Mouse (Mus musculus) inflammation-experienced regulatory T-cells, adult 6 months (primary cell): ENCODE results near the gene Tac1. TPM values are rescaled to one million over a fixed set of nuclear protein-coding genes. Genes with fewer than 3 reads are reported as not detected.
"Not testable (repeated sequence)": the region's sequence is repeated elsewhere in the genome, so short reads cannot be mapped to it uniquely, and the experiment has no call there.

ENCODE experiments used
- ATAC-seq: one replicate; pipeline ENCODE4 v1.8.0; 2017
- polyA plus RNA-seq, 3 experiments: library from polyadenylated mRNA; unstranded; fragments of 100-300 nt; shearing (Covaris generic); gene quantifications; one replicate each; pipeline ENCODE4 v1.2.1; 2017

Gene Tac1
- not detected for polyA plus RNA-seq

GRCm38 (mm10) chr6:7554829-7555391 is at the start of gene Tac1:
Gene Tac1 (plus strand): TSS chr6:7554879.
- ATAC-seq = no peak

- not testable (repeated sequence) for ATAC-seq
Observed at GRCm38 (mm10) chr6:7543511-7543910, 11.2 kb upstream of the Tac1 start.

GRCm38 (mm10) chr6:7555688-7556476 is 1.2 kb downstream of the Tac1 start:
- no peak for ATAC-seq

GRCm38 (mm10) chr6:7558164-7558563 is 3.5 kb downstream of the Tac1 start:
- ATAC-seq = no peak

- no peak for ATAC-seq
Observed at GRCm38 (mm10) chr6:7562524-7562923, 7.8 kb downstream of the Tac1 start.

- ATAC-seq = no peak
Observed at GRCm38 (mm10) chr6:7564537-7564936, 9.9 kb downstream of the Tac1 start.

GRCm38 (mm10) chr6:7571144-7571543 is 16.5 kb downstream of the Tac1 start:
- ATAC-seq = no peak

GRCm38 (mm10) chr6:7578031-7578430 is 23.4 kb downstream of the Tac1 start:
- no peak for ATAC-seq

GRCm38 (mm10) chr6:7594445-7594844 is 39.8 kb downstream of the Tac1 start:
- ATAC-seq = no peak

- no peak for ATAC-seq
Observed at GRCm38 (mm10) chr6:7598416-7598815, 43.7 kb downstream of the Tac1 start.

- no peak for ATAC-seq
Observed at GRCm38 (mm10) chr6:7600228-7600627, 45.5 kb downstream of the Tac1 start.

GRCm38 (mm10) chr6:7601353-7602094 is 46.8 kb downstream of the Tac1 start:
- no peak for ATAC-seq

- not testable (repeated sequence) for ATAC-seq
Observed at GRCm38 (mm10) chr6:7613676-7614075, 59.0 kb downstream of the Tac1 start.

Other genes with a start within 250 kb of the Tac1 start
- gene Asns, start 138.4 kb downstream of the Tac1 start, polyA plus RNA-seq = 10 to 100 TPM; 20.9 to 34.7 (median 33.6) TPM